Mouse (Mus musculus) small intestine, adult 2 months (tissue): ENCODE measurements around the gene Hs2st1.

Experiments
- CTCF ChIP-seq: fragments of 200-500 bp; IDR thresholded peaks from 2 replicates; pipeline ENCODE4 v1.5.1; 2012; ENCODE audit warnings: low read depth, mild to moderate bottlenecking, control low read depth, inconsistent platforms, low read length, moderate library complexity, mixed read lengths; ENCODE audit not compliant: insufficient replicate concordance, insufficient read length; ENCODE audit errors: extremely low read depth
- POLR2A ChIP-seq: fragments of 200-500 bp; IDR thresholded peaks from 2 replicates; pipeline ENCODE4 v1.6.1; 2012; ENCODE audit warnings: low read depth, mild to moderate bottlenecking, control low read depth, inconsistent platforms, low read length, moderate library complexity

DNA sequence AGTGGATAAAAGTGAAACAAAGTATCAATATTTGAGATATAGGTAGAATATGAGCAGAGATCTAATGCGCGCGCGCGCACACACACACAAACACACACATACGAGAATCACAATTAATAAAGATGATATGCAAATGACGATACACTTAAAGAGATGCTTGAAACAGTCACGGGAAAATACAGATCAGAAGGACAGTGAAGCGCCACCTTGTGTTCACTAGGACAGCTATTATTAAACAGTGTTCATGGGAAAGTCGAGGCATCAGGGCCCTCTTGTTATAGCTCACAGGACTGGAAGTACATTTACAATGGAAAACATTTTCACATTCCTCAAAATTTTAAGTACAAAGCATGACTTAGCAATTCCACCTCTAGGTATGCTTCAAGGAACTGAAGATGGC is 102.5 kb downstream of the Hs2st1 start:
- TF ChIP-seq CTCF (no peak), POLR2A (no peak)
